Mouse (Mus musculus) regulatory T cell (primary cell): ENCODE data around the gene Gatd1.
"Not testable (repeated sequence)": the region's sequence is repeated elsewhere in the genome, so short reads cannot be mapped to it uniquely, and the experiment has no call there.

Experiments
- in situ Hi-C: fragments of 300-600 bp; cut with MboI, MseI; formaldehyde crosslinking; loops from one replicate; pipeline ENCODE4 v1.15.1; 2025; ENCODE audit warnings: high pct_unique_total_duplicates

Gene Gatd1

DNA sequence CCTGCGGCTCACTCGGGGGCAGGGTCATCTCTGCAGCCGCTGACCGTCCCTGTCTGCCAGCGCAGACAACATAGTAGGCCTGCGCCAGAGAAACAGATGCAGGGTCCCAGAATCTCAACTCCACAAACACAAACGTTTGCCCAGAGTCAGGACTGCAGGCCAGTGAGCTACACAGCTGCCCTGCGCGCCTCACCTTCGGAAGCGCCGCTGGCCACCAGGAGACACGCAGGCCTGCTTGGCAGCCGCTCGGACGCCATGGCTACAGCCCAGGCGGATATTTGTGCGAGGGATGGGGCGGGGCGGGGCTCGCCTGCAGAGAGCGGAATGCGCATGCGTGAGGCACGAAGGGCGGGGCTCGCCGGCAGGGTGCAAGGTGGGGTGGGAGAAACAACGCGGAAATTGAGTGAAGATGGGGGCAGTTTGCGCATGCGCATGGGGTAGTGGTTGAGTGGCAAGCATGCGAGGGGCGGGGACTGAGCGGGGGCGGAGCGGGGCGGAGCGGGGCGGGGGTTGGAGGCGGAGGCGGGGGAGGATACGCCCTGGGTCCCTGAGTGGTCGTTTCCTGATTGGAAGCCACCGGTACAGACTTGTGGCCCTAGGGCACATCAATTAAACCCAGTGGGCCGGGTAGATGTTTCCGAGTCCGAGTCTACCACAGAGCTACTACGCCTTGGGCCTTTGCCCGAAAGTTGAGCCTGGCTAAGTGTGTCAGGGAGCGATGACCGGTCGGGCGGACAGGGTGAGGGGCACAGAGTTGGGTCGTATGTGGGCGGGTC, at the start of gene Gatd1:
TSS of gene Gatd1 (minus strand) at position 328 of the 776 bp plus-strand sequence.
- in situ Hi-C loops: no loop called here

DNA sequence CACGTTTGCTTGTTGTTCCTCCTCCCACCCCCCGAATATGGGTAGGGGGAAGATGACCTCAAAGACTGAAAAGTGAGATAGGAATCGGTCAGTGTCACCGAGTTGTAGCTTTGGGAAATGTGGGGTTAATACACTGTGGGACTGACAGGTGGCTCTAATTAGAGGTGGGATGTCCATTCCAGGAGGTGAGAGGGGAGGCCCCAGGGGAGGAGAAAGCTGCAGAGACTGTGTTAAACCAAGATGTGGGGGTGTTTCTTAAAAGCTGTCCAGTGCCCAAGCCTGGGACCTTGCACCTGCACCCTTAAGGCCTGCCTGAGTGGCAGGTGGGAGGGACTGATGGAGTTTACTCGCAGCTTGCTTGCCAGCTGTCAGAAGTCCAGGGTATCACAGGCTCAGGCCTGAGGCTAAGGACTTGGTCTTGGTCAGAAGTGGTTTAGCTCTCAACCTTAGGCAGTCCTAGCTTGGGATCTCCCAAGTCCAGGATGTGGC, 48.4 kb upstream of the Gatd1 start:
- in situ Hi-C loops: no loop called here

DNA sequence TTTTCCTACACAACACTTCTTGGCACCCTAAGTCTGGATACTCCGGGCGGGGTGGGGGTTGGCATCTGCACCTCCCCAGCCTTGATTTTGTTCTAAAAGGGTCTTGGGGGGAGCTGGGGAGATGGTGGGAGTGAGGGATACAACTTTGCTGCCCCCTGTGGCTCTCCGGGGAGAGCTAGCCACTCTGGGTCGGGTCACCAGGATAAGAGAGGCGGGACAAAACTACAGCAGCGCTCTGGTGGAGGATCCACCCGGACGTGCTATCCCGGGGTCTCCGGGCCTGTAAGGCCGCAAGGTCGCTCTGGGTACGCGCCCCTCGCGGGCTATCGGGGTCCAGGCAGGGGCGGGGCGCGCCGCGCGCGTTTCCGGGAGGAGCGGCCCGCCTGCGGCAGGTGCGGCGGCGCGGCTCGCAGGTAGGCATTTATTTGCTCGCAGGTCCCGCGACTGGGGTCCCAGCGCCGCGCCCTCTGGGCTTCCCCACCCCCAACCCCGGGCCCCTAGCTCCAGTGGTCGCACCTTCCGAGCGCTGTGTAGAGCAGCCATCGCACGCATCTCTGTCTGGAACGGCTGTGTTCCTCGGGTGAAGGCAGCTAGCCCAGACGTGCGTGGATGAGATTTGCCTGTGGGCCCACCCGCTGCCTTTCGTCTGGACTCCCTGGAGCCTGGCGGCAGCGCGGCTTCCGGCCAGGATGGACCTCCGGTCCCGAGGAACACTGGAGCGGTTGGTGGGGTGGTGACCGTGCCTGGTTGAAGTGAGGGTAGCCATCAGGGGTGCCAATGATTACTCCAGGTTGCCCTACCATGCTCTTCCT, 47.8 kb upstream of the Gatd1 start:
- in situ Hi-C loops: no loop called here

DNA sequence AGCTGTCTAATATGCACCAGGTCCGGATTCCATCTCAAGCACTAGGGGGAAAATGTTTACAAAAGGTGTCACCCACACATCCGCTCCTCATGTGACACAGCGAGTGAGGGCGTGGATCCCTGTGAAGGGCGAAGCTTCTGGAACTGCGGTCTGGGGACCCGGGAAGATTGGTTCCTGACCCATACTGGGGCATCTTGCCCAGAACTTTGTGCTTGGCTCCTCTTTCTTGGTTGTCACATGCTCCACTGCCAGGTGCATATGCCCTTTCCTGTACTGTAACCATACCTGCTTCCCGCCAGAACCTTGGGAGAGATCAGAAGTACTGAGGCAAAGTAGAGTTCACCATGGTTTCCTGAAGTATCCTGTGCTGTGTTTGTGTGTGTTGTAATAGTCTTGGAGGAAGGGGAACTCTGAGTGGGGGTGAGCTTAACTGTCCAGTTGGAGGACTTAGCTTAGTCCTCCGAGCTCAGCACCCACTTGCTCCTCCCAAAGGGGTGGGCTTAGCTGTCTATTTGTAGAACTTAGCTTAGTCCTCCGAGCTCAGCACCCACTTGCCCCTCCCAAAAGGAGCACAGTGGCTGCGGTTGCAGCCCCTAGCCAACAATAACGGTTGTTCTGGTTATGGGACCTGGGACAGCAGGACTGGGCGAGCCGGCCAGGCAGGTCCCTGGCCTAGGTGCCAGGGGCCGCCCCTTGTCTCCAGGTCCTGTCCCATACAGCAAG, 46.6 kb upstream of the Gatd1 start, which contains the start of gene Cracr2b:
TSS of gene Cracr2b (plus strand) at position 704 of the 723 bp plus-strand sequence.
- in situ Hi-C loops: no loop called here

DNA sequence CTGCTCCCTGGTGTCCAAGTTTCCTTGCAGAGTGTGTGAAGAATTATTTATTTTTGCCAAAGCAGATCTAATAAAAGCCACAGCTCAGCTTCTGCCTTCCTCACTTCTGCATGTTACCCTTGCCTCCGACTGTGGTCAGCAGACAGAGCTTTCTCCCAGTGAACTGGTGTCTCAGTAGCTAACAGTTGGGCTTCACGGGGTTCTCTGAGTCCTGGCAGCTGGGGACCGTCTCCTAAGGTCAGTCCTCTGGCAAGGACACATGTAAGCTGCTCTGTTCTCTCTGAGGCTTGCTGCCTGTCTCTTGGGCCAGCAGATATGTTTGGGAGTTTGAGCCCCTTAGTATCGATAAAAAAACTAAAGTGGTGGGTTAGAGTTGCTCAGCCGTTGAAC, 46.1 kb upstream of the Gatd1 start:
- in situ Hi-C loops: no loop called here

DNA sequence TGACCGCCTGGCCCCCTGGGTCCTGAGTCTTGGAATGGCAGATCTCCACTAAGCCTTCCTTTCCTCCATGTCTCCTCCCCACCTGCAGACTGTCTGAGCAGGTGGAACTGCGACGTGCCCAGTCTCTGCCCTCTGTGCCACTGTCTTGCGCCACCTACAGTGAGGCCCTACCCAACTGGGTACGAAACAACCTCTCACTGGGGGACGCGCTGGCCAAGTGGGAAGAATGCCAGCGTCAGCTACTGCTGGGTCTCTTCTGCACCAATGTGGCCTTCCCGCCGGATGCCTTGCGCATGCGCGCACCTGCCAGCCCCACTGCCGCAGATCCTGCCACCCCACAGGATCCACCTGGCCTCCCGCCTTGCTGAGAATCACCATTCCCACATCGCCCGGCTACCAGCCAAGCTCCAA, 45.4 kb upstream of the Gatd1 start:
- in situ Hi-C loops: no loop called here

DNA sequence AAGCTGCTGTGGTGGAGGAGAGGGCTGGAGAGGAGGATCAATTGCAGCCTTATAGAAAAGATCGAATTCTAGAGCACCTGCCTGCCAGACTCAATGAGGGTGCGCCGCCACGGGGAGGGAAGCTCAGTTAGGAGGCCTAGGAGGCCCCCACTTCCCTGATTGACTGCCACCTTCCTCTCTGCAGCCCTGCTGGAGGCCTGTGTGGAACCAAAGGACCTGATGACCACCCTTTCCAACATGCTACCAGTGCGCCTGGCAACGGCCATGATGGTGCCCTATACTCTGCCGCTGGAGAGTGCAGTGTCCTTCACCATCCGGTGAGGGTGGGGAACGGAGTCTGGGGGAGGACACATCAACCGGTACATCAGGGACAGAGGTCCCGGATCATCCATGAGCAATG, 44.7 kb upstream of the Gatd1 start:
- in situ Hi-C loops: no loop called here

DNA sequence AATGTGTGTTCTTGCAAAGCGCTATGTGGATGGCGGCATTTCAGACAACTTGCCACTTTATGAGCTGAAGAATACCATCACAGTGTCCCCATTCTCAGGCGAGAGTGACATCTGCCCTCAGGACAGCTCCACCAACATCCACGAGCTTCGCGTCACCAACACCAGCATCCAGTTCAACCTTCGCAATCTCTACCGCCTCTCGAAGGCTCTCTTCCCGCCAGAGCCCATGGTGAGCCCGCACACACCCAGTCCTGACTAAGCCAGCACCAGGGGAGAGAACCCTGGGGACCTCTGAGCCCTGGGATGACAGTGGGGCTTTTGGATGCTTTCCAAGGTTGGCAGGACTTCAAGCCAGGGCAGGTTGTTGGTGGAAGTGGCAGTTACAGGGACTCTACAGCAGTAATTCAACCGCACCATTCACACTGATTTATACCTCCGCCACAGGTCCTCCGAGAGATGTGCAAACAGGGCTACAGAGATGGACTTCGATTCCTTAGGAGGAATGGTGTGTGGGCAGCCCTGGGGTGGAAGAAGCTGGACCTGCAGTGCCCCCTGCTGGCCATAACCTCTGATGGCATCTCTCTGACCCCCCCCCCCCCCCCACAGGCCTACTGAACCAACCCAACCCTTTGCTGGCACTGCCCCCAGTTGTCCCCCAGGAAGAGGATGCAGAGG, 44.2 kb upstream of the Gatd1 start:
- in situ Hi-C loops: no loop called here

DNA sequence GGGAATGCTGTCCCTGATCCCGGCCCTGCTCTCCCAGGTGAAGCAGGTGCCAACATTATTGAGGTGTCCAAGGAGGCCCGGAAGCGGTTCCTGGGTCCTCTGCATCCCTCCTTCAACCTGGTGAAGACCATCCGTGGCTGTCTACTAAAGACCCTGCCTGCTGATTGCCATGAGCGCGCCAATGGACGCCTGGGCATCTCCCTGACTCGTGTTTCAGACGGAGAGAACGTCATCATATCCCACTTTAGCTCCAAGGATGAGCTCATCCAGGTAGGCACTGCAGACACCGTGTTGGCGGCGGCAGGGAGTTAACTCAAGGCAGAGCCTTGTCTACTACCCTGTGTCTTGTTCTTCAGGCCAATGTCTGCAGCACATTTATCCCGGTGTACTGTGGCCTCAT, 43.3 kb upstream of the Gatd1 start:
- in situ Hi-C loops: no loop called here

DNA sequence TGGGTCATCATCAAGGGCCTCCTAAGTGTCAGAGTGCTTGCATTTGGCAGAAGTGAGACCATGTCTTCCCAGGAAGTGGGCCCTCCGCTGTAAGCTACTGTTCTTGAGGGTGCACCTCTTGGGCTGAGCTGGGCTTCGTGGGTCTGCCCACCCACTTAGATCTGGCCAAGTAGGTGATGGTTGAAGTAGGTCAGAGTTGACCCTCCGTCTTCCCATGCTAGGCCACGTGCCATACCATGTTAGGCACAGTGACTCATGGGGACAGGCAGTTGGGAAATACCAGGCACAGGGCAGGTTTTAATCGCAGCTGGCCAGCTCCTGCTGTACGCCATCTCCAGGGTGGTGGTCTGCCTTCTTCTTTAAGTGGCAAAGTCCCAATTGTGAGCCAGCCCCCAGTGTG, 42.8 kb upstream of the Gatd1 start:
- in situ Hi-C loops: no loop called here

DNA sequence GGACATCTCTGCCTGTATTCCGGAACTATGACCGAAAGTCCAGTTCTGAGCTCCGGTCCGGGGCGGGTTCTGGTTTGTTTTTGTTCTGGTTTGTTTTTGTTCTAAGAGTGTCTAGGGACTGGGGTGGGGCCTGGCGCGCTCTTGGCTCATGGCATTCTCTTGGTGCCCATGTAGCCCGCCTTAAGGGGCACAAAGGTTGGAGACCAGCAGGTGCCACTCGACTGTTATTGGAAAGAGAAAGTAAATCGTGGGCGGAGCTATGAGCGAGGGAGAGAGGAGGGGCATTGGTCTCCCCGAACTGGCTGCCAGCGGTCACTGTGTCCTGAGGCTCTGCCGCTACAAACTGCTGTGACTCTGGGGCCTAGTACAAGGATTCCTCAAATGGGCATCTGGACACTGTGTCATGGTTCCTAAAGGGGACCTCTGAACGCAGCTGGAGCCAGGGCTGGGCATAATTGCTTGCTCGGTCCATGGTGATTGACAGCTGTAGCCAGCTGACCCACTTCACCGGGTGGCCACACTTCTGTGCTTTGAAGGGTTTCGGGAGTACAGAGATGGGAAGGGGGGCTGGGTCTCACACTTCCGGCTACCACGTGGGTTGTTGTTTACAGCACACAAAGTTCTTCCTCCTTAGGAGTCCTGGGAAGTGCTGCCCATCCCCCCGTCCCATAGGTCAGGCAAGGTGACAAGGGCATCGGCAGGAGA, 41.8 kb upstream of the Gatd1 start:
- in situ Hi-C loops: no loop called here

DNA sequence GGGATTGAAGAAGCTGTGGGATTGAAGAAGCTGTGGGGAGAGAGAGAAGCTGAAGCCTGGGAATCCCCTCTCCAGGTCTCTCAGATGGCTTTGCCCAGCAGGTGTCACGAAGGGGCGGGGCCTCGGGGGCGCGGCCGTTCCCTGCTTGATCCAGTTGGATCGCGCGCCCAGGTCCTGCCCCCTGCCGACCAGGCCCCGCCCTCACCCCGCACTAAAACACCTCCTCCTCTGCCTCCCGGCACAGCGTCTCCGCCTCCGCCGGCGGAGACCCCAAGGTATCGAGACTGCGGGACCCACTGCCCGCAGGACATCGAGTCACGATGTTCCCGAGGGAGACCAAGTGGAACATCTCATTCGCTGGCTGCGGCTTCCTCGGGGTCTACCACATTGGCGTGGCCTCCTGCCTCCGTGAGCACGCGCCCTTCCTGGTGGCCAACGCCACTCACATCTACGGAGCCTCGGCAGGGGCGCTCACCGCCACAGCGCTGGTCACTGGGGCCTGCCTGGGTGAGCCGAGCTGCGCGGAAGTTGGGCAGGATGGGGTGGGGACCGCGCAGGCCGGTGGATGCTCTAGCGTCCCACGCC, 41.1 kb upstream of the Gatd1 start, which contains the start of gene Pnpla2:
TSS of gene Pnpla2 (plus strand) at position 232 of the 585 bp plus-strand sequence.
- in situ Hi-C loops: no loop called here

DNA sequence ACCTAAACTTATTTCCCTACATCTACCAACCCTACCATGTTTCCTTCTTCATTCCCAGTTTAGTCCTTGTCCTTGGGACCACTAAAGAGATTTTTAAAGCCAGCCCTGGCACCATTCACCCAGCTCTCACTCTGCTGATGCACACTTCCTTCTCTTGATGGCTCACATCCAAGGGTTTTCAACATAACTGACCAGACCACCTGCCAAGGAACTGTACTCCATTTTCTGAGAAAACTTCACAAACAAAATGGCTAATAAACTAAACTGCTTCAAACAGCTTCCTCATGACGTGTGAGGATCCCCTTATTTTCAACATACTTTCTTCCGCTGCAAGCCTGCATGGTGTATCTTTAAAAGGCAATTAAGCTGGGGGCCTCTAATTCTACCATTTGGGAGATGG, 39.7 kb upstream of the Gatd1 start:
- in situ Hi-C loops: no loop called here

DNA sequence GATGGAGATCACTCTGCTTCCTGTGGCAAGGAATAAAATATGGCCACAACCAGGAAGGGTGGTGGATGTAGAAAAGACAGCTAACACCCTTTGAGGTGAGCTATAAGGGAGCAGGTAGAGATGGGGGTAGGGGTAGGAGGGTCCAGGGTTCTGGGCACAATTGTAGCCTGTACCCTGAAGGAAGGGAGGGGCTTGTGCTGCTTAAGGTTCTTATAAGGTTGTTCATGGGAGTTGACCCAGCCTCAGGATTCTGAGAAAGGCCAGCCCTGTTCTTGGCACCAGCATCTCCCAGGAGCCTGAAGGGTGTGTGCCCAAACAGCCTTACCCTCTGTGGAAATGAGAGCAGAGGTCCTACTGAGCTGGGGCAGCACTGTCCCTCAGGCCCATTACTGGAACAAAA, 38.0 kb upstream of the Gatd1 start:
- in situ Hi-C loops: no loop called here

DNA sequence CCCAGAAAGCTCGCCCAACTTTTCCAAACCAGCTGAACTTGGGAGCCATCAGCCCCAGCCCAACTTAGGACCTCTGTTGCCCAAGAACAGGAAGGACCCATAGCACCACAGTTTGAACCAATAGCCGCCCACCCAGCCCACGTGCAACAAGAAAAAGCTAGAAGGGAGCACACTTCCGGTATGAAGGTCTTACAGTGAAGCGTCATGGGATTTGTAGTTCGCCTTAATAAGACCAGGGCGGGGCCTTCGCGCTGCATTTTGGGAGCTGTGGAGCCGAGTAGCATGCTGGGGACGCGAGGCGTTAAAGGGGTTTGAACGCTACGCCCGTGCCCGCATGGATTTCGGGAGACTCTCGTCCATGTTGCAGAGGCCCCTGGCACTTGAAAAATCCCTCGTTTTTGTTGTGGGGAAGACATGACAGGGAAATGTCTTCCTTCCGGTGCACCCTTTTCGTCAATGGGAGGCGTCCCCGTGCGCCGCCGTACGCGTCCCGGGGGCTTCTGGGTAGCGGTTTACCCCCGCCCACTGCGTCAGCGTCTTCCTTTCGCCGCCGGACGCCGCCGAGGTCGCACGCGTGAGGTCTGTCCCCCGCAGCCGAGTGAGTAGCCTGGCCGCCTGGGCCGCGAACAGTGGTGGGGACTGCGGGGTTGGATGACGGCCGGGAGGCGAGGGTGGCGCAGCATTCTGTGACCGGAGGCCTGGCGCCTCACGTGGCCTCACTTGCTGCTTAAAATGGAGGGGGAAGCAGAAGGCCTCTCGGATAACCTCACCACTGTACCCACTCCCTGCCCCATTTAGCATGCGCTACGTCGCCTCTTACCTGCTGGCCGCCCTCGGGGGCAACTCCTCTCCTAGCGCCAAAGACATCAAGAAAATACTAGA, 33.4 kb upstream of the Gatd1 start, which contains the start of gene Rplp2:
TSS of gene Rplp2 (plus strand) at position 261 of the 882 bp plus-strand sequence.
- in situ Hi-C loops: no loop called here

DNA sequence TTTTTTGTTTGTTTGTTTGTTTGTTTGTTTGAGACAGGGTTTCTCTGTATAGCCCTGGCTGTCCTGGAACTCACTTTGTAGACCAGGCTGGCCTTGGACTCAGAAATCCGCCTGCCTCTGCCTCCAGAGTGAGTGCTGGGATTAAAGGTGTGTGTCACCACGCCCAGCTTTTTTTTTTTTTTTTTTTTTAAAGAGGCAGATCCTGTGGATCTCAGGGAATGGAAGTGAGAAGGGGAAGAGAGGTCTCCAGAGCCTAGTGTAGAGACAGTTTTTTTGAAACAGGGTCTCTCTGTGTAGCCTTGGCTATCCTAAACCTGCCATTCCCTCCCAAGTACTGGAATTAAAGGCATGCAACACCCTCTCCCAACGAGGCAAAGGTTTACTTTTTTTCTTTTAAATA, 32.4 kb upstream of the Gatd1 start:
- in situ Hi-C loops: not testable (repeated sequence)

DNA sequence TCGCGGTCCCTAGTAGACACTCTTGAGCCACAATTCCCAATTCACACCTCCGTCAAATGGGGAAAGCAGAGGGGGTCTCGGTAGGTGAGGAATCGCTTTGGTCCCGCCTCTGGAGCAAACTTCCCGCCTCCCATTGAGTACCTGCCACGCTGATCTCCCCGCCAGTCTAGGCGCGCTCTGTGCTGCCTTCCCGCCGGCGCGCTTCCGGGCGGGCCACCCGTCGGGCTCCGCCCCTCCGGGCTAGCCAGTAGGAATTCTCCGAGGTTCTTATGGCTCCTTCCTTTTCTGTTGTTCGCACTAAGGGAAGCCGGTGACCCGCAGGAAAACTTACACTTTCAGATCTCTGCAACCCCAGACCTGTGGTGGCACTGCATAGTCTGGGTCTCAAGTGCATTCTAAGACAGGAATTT, 29.9 kb upstream of the Gatd1 start, which contains the start of gene Pidd1:
TSS of gene Pidd1 (minus strand) at position 198 of the 410 bp plus-strand sequence.
- in situ Hi-C loops: no loop called here

DNA sequence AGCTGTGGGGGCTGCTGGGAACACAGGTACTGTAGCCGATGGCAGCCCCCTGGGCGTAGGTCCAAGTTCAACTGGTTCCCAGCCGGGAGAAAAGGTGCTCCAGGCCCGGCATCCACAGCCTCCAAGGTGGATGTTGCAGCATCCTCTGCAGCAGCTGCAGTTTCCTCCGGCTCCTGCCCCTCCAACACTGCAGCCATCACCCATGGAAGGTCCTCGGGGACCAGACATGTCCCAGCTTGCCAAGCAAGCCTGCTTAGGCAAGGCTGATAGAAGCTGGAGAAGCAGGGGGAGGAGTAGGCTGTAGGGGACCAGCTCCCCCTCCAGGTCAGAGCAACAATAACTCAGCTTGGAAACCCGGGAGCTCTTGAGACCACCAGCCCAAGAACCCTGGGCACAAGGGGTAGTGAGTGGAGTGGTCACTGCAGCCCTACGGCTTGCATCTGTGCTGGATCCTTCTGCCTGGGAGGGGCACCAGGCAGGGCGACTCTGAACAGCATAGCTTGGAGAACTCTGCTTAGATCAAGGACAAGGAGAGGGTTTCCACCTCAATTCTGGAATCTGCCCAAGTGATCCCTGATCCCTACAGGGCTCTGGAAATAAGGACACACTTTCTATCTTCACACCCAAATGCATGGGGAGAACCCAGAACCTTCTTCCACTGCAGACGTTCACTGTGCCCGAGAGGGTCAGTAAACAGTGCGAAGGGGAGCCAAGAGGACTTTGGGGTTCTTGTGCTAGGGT, 29.3 kb upstream of the Gatd1 start:
- in situ Hi-C loops: no loop called here
